Mouse (Mus musculus): ENCODE measurements around the gene Zfp618. TPM values are rescaled to one million over a fixed set of nuclear protein-coding genes. Genes with fewer than 3 reads are reported as not detected.
A peak's percentile ranks its signal among the peaks of the same experiment; 100 is the strongest.

The Zfp618 gene
- polyA plus RNA-seq, 1 experiment from 2014 or later = 6.7 TPM

DNA sequence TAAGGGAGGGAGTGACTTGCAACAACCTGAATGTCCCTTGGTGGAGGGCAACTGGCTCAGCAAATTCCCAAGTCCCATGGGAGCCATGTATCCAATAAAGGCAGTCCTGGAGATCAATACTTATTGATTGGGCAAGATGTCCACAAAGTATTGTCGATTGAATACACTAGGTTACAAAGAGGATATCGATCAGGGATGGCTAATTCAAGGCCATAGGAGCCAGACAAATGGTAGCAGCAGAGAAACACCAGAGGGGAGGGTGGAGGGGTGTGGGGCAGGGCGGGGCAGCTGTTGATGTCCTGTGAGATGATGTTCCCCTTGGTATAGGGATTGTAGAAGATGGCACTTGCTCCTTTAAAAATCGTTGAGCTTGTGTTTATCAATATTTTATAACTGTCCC is 136.7 kb downstream of the Zfp618 start:
- no peak overlapping the region for H3K4me3 ChIP-seq (ENCODE audit: low read depth, low read length)
- H3K4me1 ChIP-seq (replicated peaks; ENCODE audit: control insufficient read depth, insufficient read depth) = no peaks in the 10 kb centered on the region
- DNase-seq (ENCODE audit: low spot score) (no peak), ATAC-seq (ENCODE audit: low FRiP score, low TSS enrichment) (no peak)
- TF ChIP-seq CTCF (IDR thresholded peaks at IDR 0.05; ENCODE audit: low read depth) = no peak
- no peak for TF ChIP-seq EP300 (optimal IDR thresholded peaks at IDR 0.05)
- no peak overlapping the region for H3K4me2 ChIP-seq (replicated peaks; ENCODE audit: low read depth)
- 0 out of 2 replicates have a peak, but pooled peaks cover 2% of the 10 kb centered on the region for H3K9me3 ChIP-seq (ENCODE audit: control insufficient read depth, low read length)
- no peak overlapping the region for H3K27ac ChIP-seq (replicated peaks)
- no peak overlapping the region for H3K9ac ChIP-seq (ENCODE audit: low read length)
- no peaks in the 10 kb centered on the region for H3K36me3 ChIP-seq (ENCODE audit: control insufficient read depth, insufficient read depth, low read length)
- no peaks in the 10 kb centered on the region for H3K27me3 ChIP-seq (ENCODE audit: control insufficient read depth, insufficient read depth, low read length)
- WGBS = 78% methylated on average over 4 of the region's 4 CpGs

DNA sequence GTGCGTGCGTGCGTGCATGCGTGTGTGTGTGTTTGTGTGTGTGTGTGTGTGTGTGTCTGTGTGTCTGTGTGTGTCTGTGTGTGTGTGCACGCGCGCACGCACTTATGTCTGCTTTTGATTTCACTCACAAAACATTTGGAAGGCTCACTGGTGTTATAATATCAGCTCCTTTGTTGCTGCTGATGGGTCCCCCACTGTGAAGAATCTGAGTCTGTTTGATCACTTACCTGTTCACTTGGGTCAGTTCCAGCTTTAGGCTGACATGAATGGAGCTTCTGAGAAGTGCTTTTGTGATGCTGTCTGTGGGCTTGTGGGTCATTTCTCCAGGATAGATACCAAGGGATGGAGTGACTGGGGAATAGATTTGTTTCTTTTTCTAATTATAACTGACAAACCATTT is 140.3 kb downstream of the Zfp618 start:
- Histone ChIP-seq H3K4me2 (replicated peaks; ENCODE audit: low read depth) (no peak overlapping the region), H3K4me3 (ENCODE audit: low read depth, low read length) (no peak overlapping the region), H3K27ac (replicated peaks) (no peak overlapping the region), H3K4me1 (replicated peaks; ENCODE audit: control insufficient read depth, insufficient read depth) (no peaks in the 10 kb centered on the region), H3K9ac (ENCODE audit: low read length) (no peak overlapping the region), H3K9me3 (ENCODE audit: control insufficient read depth, low read length) (no peaks in the 10 kb centered on the region), H3K27me3 (ENCODE audit: control insufficient read depth, insufficient read depth, low read length) (no peaks in the 10 kb centered on the region), H3K36me3 (ENCODE audit: control insufficient read depth, insufficient read depth, low read length) (no peaks in the 10 kb centered on the region)
- ATAC-seq (ENCODE audit: low FRiP score, low TSS enrichment) (no peak), DNase-seq (ENCODE audit: low spot score) (no peak)
- TF ChIP-seq EP300 (optimal IDR thresholded peaks at IDR 0.05) = no peak
- TF ChIP-seq CTCF (IDR thresholded peaks at IDR 0.05; ENCODE audit: low read depth) = no peak
- WGBS = 97% methylated on average over 8 of the region's 8 CpGs

DNA sequence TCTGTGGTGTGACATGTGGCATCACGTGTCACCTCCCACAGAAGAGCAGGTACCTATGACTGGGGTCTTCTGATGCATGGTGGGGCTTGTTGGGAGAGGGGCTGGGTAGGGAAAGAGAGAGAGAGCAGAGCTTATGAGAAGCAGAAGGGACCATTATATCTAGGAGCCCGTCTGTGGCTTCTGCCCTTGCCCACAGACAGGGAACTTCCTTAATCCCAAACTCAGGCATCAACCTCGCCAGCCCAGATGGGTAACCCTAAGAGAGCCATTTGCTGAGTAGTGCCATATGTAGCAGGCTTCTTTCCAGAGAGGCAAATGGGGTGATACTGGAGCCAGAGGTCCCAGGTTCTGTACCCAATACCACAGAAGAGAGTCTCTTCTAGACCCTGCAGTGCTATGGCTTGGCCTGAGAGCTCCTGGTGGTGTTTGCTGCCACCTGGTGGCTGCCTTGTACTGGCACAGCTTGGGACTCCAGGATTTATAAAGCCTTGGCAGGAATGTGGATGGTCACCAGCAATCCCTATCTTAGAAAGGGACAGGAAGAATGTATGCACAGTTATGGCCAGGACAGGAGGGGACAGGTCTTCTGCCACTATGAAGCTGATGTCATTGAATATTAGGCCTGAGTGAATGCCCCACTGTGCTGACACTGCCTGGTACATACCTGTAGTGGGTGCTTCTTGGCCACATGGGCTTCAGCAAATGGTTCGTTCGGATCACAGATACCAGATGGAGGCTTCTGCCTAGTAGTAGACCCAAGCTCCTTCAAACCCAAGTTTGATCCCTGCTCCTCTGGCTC is 153.5 kb downstream of the Zfp618 start:
- 83% methylated on average over 5 of the region's 5 CpGs for WGBS
- H3K4me2 ChIP-seq (replicated peaks; ENCODE audit: low read depth) = no peak overlapping the region
- no peaks in the 10 kb centered on the region for H3K27me3 ChIP-seq (ENCODE audit: control insufficient read depth, insufficient read depth, low read length)
- TF ChIP-seq CTCF (IDR thresholded peaks at IDR 0.05; ENCODE audit: low read depth) (peak; percentile 99), EP300 (optimal IDR thresholded peaks at IDR 0.05) (no peak)
- DNase-seq (ENCODE audit: low spot score) (peak; percentile 85), ATAC-seq (ENCODE audit: low FRiP score, low TSS enrichment) (peak; percentile 81)
- H3K27ac ChIP-seq (replicated peaks) = no peak overlapping the region
- H3K4me3 ChIP-seq (ENCODE audit: low read depth, low read length) = no peak overlapping the region
- no peaks in the 10 kb centered on the region for H3K9me3 ChIP-seq (ENCODE audit: control insufficient read depth, low read length)
- no peaks in the 10 kb centered on the region for H3K4me1 ChIP-seq (replicated peaks; ENCODE audit: control insufficient read depth, insufficient read depth)
- peaks cover 4% of the 10 kb centered on the region; the same call in 1 of the 2 replicates for H3K36me3 ChIP-seq (ENCODE audit: control insufficient read depth, insufficient read depth, low read length)
- no peak overlapping the region for H3K9ac ChIP-seq (ENCODE audit: low read length)

DNA sequence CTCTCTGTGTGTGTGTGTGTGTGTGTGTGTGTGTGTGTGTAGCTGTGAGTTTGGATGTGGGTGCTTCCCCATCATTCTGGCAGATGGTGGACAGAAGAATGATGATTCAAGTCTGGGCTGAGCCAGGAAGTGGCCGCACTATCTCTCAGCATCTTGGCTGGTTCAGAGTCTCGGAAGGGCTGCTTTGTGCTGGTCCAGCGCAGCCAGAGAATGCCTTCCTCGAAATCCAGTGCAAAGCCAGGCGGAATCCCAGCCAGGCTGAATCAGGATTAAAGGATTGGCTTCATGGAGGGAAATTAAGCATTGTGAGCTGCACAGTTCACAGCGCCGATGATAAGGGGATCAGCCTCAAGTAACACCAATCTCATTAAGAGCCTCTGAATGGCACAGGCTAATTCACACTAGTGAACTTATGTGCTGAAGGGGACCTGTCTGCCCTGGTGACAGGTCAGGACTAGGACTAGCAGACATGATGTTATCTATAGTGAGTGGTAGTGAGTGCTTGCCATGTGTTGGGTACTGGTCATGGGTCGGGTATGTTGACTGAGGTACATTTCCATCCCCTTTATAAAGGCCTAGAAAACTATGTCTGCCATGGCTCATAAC is 159.6 kb downstream of the Zfp618 start:
- H3K36me3 ChIP-seq (ENCODE audit: control insufficient read depth, insufficient read depth, low read length) = peaks cover 6% of the 10 kb centered on the region; the same call in 1 of the 2 replicates
- no peak for TF ChIP-seq EP300 (optimal IDR thresholded peaks at IDR 0.05)
- no peak for TF ChIP-seq CTCF (IDR thresholded peaks at IDR 0.05; ENCODE audit: low read depth)
- H3K27ac ChIP-seq (replicated peaks) = no peak overlapping the region
- no peak overlapping the region for H3K9ac ChIP-seq (ENCODE audit: low read length)
- 69% methylated on average over 8 of the region's 8 CpGs for WGBS
- DNase-seq (ENCODE audit: low spot score) (no peak), ATAC-seq (ENCODE audit: low FRiP score, low TSS enrichment) (no peak)
- no peak overlapping the region for H3K4me2 ChIP-seq (replicated peaks; ENCODE audit: low read depth)
- no peaks in the 10 kb centered on the region for H3K9me3 ChIP-seq (ENCODE audit: control insufficient read depth, low read length)
- H3K27me3 ChIP-seq (ENCODE audit: control insufficient read depth, insufficient read depth, low read length) = no peaks in the 10 kb centered on the region
- H3K4me1 ChIP-seq (replicated peaks; ENCODE audit: control insufficient read depth, insufficient read depth) = no peaks in the 10 kb centered on the region
- no peak overlapping the region for H3K4me3 ChIP-seq (ENCODE audit: low read depth, low read length)

DNA sequence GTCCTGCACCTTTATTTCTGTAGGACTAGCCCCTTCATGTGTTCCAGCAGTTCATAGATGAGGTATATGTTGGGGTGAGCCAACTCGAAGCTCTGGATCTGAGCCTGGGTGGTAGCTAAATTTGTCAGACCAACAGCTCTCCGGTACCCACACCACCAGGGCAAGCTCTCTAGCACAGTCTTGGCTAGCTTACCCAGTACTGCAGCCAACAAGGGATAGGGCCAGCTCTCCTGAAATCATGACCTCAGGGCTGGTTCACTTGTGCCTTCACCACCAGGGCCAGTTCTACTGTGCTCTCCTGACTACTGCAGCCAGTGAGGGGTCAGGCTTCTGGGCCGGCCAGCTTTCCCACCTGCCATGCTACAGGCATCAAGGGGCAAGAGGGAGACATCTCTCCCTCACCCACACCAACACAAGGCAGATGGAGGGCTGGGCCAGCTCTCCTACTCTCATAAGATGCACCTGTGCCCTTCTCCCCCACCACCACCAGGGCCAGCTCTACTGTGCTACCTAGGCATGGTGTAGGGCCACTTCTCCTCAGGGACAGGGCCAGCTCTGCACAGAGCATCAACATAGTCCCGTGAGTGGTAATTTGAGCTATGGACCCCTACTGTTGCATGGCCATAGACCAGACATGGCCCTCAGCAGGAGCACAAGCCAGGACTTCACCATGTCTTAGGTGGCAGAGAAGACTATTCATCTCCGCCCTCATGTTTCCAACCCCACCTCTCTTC is 164.7 kb downstream of the Zfp618 start:
- Histone ChIP-seq H3K9ac (ENCODE audit: low read length) (no peak overlapping the region), H3K4me2 (replicated peaks; ENCODE audit: low read depth) (no peak overlapping the region), H3K27ac (replicated peaks) (no peak overlapping the region), H3K36me3 (ENCODE audit: control insufficient read depth, insufficient read depth, low read length) (peaks cover 9% of the 10 kb centered on the region; the same call in 1 of the 2 replicates), H3K27me3 (ENCODE audit: control insufficient read depth, insufficient read depth, low read length) (no peaks in the 10 kb centered on the region), H3K9me3 (ENCODE audit: control insufficient read depth, low read length) (no peaks in the 10 kb centered on the region), H3K4me3 (ENCODE audit: low read depth, low read length) (no peak overlapping the region), H3K4me1 (replicated peaks; ENCODE audit: control insufficient read depth, insufficient read depth) (no peaks in the 10 kb centered on the region)
- no peak for DNase-seq (ENCODE audit: low spot score)
- TF ChIP-seq EP300 (optimal IDR thresholded peaks at IDR 0.05) = no peak
- no peak for TF ChIP-seq CTCF (IDR thresholded peaks at IDR 0.05; ENCODE audit: low read depth)
- whole genome bisulfite sequencing = 87% methylated on average over 5 of the region's 5 CpGs
- peak; percentile 32; the same call in 1 of the 2 replicates for ATAC-seq (ENCODE audit: low FRiP score, low TSS enrichment)
